Mouse (Mus musculus) kidney, embryonic 14.5 days (tissue): ENCODE results near the gene Dyrk3. TPM values are rescaled to one million over a fixed set of nuclear protein-coding genes. Genes with fewer than 3 reads are reported as not detected.
"Not testable (repeated sequence)": the region's sequence is repeated elsewhere in the genome, so short reads cannot be mapped to it uniquely, and the experiment has no call there.

ENCODE experiments used
- ATAC-seq: fragments of 200-750 bp; cut with Nextera tagmentation; 2 replicates; pipeline ENCODE4 v1.8.0; 2017; ENCODE audit warnings: moderate number of reproducible peaks, mild to moderate bottlenecking, moderate TSS enrichment, moderate library complexity; ENCODE audit not compliant: low FRiP score, low TSS enrichment
- H3K27ac ChIP-seq: fragments of 300-500 bp; sonication (generic); 2 replicates; pipeline ENCODE4 v1.5.1; 2014; ENCODE audit warnings: low read depth, mild to moderate bottlenecking, low read length, moderate library complexity, mixed read lengths
- H3K27me3 ChIP-seq: fragments of 300-500 bp; sonication (generic); 2 replicates; pipeline ENCODE4 v1.6.1; 2014; ENCODE audit warnings: mild to moderate bottlenecking, low read length; ENCODE audit not compliant: control insufficient read depth, insufficient read depth
- H3K36me3 ChIP-seq: fragments of 300-500 bp; sonication (generic); 2 replicates; pipeline ENCODE4 v1.6.1; 2014; ENCODE audit warnings: low read length, mixed read lengths; ENCODE audit not compliant: control insufficient read depth, insufficient read depth
- H3K4me1 ChIP-seq: fragments of 300-500 bp; sonication (generic); 2 replicates; pipeline ENCODE4 v1.6.1; 2014; ENCODE audit warnings: low read length, mixed read lengths; ENCODE audit not compliant: control insufficient read depth, insufficient read depth
- H3K4me2 ChIP-seq: fragments of 300-500 bp; sonication (generic); replicated peaks from 2 replicates; pipeline ENCODE4 v1.6.1; 2014; ENCODE audit warnings: low read depth, mild to moderate bottlenecking, low read length
- H3K4me3 ChIP-seq: fragments of 300-500 bp; sonication (generic); 2 replicates; pipeline ENCODE4 v1.5.1; 2014; ENCODE audit warnings: mild to moderate bottlenecking, low read length
- H3K9ac ChIP-seq: fragments of 300-500 bp; sonication (generic); 2 replicates; pipeline ENCODE4 v1.6.1; 2014; ENCODE audit warnings: low read depth, mild to moderate bottlenecking, low read length, moderate library complexity
- H3K9me3 ChIP-seq: fragments of 300-500 bp; sonication (generic); 2 replicates; pipeline ENCODE4 v1.6.1; 2016; ENCODE audit warnings: low read length; ENCODE audit not compliant: control insufficient read depth
- WGBS: fragments of 180-500 bp; shearing (Covaris S2); extraction: QIAGEN DNeasy Blood & Tissue Kit; methylation state at CpG from one replicate; pipeline ENCODE4 v1.1.7; 2014; 5-methylcytosine and 5-hydroxymethylcytosine counted together
- polyA plus RNA-seq: library from polyadenylated mRNA; unstranded; fragments of >200 nt; fragmentation: Nextera tagmentation; extraction: Ambion mirVana; gene quantifications from 2 replicates; pipeline ENCODE4 v1.2.1, GENCODE M21; 2014

Dyrk3 gene
- polyA plus RNA-seq, 1 experiment from 2014 or later: 6.3 TPM

- Histone ChIP-seq H3K4me1 (no peaks in the 10 kb centered on the region), H3K27me3 (no peaks in the 10 kb centered on the region), H3K4me3 (no peak overlapping the region), H3K27ac (no peak overlapping the region), H3K4me2 (no peak overlapping the region), H3K36me3 (peaks cover 83% of the 10 kb centered on the region), H3K9me3 (no peaks in the 10 kb centered on the region), H3K9ac (no peak overlapping the region)
- 37% methylated on average over 6 of the region's 6 CpGs for WGBS
- no peak for ATAC-seq
Measured at GRCm38 (mm10) chr1:131164427-131164826, 26.3 kb upstream of the Dyrk3 start.

DNA sequence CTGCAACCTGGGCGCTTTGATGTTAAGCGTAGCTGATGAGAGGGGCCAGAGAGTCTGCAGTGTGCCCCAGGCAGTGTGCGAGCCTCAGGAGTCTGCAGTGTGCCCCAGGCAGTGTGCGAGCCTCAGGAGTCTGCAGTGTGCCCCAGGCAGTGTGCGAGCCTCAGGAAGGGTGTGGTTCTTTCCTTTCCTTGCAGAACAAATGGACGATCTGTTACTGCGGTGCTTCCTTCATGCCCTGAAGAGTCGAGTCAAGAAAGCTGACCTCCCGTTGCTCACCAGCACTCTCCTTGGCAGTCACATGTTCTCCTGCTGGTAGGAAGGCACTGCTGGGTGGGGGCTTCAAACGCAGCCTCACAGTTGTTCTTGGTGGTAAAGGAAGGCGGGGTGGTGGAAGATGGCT, 23.0 kb upstream of the Dyrk3 start:
- 87% methylated on average over 11 of the region's 11 CpGs for WGBS

GRCm38 (mm10) chr1:131159573-131160327, 21.6 kb upstream of the Dyrk3 start:
- H3K9me3 ChIP-seq, H3K27me3 ChIP-seq, H3K4me2 ChIP-seq, H3K27ac ChIP-seq, H3K4me1 ChIP-seq, H3K9ac ChIP-seq, H3K4me3 ChIP-seq, ATAC-seq: not testable (repeated sequence)
- peaks cover 53% of the 10 kb centered on the region for H3K36me3 ChIP-seq
- 88% methylated on average over 3 of the region's 3 CpGs for WGBS

More for the DNA sequence above, 23.0 kb upstream of the Dyrk3 start:
- H3K4me3 ChIP-seq: no peak overlapping the region
- no peaks in the 10 kb centered on the region for H3K9me3 ChIP-seq
- peaks cover 67% of the 10 kb centered on the region for H3K36me3 ChIP-seq
- H3K4me1 ChIP-seq: no peaks in the 10 kb centered on the region
- no peak overlapping the region for H3K9ac ChIP-seq
- no peak overlapping the region for H3K4me2 ChIP-seq
- no peak for ATAC-seq
- no peak overlapping the region for H3K27ac ChIP-seq
- H3K27me3 ChIP-seq: no peaks in the 10 kb centered on the region

DNA sequence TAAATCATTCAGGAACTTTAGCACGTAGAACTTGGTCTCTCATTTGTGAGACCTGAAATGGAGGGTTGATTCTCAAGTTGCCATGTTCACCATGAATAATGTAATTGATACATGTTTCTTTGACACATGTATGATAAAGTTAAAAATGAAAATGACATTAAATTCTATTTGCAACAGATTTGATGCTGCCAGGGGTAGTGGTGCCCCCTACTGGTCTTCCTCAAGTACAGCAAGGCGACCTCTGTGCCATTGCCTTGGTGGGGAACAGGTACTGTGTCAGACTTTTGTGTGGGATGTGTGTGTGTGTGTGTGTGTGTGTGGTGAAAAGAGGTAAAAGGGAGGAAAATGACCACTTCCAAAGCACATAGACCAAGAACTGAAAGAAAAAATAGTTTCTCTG, 17.3 kb upstream of the Dyrk3 start:
- Histone ChIP-seq H3K9me3 (no peaks in the 10 kb centered on the region), H3K36me3 (peaks cover 16% of the 10 kb centered on the region), H3K9ac (no peak overlapping the region), H3K27me3 (no peaks in the 10 kb centered on the region), H3K4me1 (peaks cover 9% of the 10 kb centered on the region), H3K4me3 (no peak overlapping the region), H3K27ac (no peak overlapping the region), H3K4me2 (no peak overlapping the region)
- WGBS: 61% methylated on average over 2 of the region's 2 CpGs
- no peak for ATAC-seq

DNA sequence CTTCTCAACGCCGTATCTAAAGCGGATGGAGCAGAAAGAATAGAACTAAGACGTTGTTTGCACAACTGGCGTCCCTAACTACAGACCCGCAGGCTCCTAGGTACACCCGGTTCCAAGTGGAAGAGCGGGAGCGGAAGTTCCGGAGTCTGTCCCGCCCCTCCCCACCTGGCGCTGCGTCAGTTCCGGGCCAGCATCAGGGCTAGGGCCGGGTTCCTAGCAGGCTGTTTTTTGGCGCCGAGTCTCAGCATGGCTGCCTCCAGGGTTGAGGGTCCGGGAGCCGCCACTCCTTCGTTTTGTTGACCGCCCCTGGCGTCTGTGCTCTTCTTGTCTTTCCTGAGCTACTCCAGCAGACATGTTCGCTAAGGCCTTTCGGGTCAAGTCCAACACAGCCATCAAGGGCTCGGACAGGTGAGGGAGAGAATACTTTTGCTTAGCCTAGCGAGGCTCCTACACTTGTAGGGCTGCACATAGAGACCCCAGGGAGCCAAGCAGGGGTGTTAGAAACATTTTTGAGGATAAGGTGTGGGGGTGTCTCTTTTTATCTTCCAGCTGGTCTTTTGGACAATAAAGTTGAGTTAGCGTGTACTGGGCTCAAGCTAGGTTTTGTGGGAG, 15.0 kb upstream of the Dyrk3 start, which contains the start of gene Eif2d:
Eif2d (plus strand) TSS at position 164 of the 612 bp plus-strand sequence.
- Histone ChIP-seq H3K4me3 (peak within 1 kb of the TSS; percentile 87), H3K36me3 (peaks cover 2% of the 10 kb centered on the region; the same call in 1 of the 2 replicates), H3K4me1 (peaks cover 9% of the 10 kb centered on the region), H3K27me3 (no peaks in the 10 kb centered on the region), H3K27ac (0 out of 2 replicates have a peak within 1 kb of the TSS, but pooled peaks have one; percentile 37), H3K4me2 (peak within 1 kb of the TSS; percentile 86), H3K9ac (peak within 1 kb of the TSS; percentile 75), H3K9me3 (no peaks in the 10 kb centered on the region)
- under 1% methylated on average over 27 of the region's 27 CpGs for WGBS
- ATAC-seq: peak; percentile 98

GRCm38 (mm10) chr1:131149496-131149895, 11.4 kb upstream of the Dyrk3 start:
- no peak overlapping the region for H3K27ac ChIP-seq
- no peaks in the 10 kb centered on the region for H3K36me3 ChIP-seq
- H3K9me3 ChIP-seq: no peaks in the 10 kb centered on the region
- H3K4me3 ChIP-seq: no peak overlapping the region
- no peak for ATAC-seq
- peaks cover 9% of the 10 kb centered on the region for H3K4me1 ChIP-seq
- H3K9ac ChIP-seq: no peak overlapping the region
- H3K27me3 ChIP-seq: no peaks in the 10 kb centered on the region
- 86% methylated on average over 1 of the region's 1 CpGs for WGBS
- H3K4me2 ChIP-seq: no peak overlapping the region

- no peaks in the 10 kb centered on the region for H3K4me1 ChIP-seq
- H3K9ac ChIP-seq: no peak overlapping the region
- no peak overlapping the region for H3K4me2 ChIP-seq
- H3K9me3 ChIP-seq: no peaks in the 10 kb centered on the region
- no peak overlapping the region for H3K27ac ChIP-seq
- ATAC-seq: no peak
- H3K4me3 ChIP-seq: no peak overlapping the region
- no peaks in the 10 kb centered on the region for H3K27me3 ChIP-seq
- 87% methylated on average over 3 of the region's 3 CpGs for WGBS
- H3K36me3 ChIP-seq: no peaks in the 10 kb centered on the region
Measured at GRCm38 (mm10) chr1:131146181-131146614, 8.1 kb upstream of the Dyrk3 start.

DNA sequence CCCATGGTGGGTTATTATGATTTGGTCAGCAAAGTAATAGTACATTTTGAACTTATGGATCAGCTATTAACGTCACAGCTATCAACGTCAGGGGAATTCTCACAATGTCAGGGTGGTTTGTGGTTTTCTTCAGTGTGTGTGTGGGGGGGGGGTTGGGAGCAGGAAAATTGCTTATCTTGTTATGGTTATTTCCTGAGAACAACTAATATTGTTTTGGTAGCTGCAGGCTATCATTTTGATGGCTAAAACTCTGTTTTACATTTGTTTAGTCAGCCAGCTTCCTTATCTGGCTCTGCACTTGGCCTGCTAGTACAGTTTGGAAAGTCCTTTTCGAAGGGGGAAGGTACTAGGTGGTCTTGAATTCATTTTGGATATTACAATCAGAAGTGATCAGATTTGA, 7.1 kb upstream of the Dyrk3 start:
- H3K27me3 ChIP-seq, H3K4me2 ChIP-seq, ATAC-seq, H3K4me1 ChIP-seq, H3K9me3 ChIP-seq, H3K9ac ChIP-seq, H3K36me3 ChIP-seq, H3K27ac ChIP-seq, H3K4me3 ChIP-seq: not testable (repeated sequence)
- 85% methylated on average over 3 of the region's 3 CpGs for WGBS

- 88% methylated on average over 1 of the region's 1 CpGs for WGBS
Measured at GRCm38 (mm10) chr1:131142472-131142871, 4.3 kb upstream of the Dyrk3 start.

More at GRCm38 (mm10) chr1:131142472-131142871, 4.3 kb upstream of the Dyrk3 start:
- Histone ChIP-seq H3K36me3 (no peaks in the 10 kb centered on the region), H3K9ac (no peak overlapping the region), H3K27me3 (no peaks in the 10 kb centered on the region), H3K4me2 (no peak overlapping the region), H3K9me3 (no peaks in the 10 kb centered on the region), H3K4me1 (no peaks in the 10 kb centered on the region), H3K27ac (no peak overlapping the region), H3K4me3 (no peak overlapping the region)
- ATAC-seq: no peak
